Mouse (Mus musculus) forebrain, embryonic 13.5 days (tissue): Measurements from ENCODE around the gene Mmp27. TPM values are rescaled to one million over a fixed set of nuclear protein-coding genes. Genes with fewer than 3 reads are reported as not detected.

Experiments
- ATAC-seq: fragments of 200-750 bp; cut with Nextera tagmentation; 2 replicates; pipeline ENCODE4 v1.8.0; 2017
- H3K27ac ChIP-seq: fragments of 300-500 bp; sonication (generic); 2 replicates; pipeline ENCODE4 v1.5.1; 2015; ENCODE audit warnings: inconsistent platforms, mild to moderate bottlenecking, moderate library complexity
- H3K27me3 ChIP-seq: fragments of 300-500 bp; sonication (generic); 2 replicates; pipeline ENCODE4 v1.6.1; 2015; ENCODE audit warnings: mild to moderate bottlenecking, inconsistent platforms
- H3K36me3 ChIP-seq: fragments of 300-500 bp; sonication (generic); 2 replicates; pipeline ENCODE4 v1.6.1; 2015; ENCODE audit warnings: mild to moderate bottlenecking, inconsistent platforms; ENCODE audit not compliant: poor library complexity, severe bottlenecking
- H3K4me1 ChIP-seq: fragments of 300-500 bp; sonication (generic); 2 replicates; pipeline ENCODE4 v1.6.1; 2015; ENCODE audit warnings: inconsistent platforms
- H3K4me2 ChIP-seq: fragments of 300-500 bp; sonication (generic); 2 replicates; pipeline ENCODE4 v1.6.1; 2015; ENCODE audit warnings: inconsistent platforms, mild to moderate bottlenecking, moderate library complexity
- H3K4me3 ChIP-seq: fragments of 300-500 bp; sonication (generic); 2 replicates; pipeline ENCODE4 v1.5.1; 2015; ENCODE audit warnings: mild to moderate bottlenecking, inconsistent platforms
- H3K9ac ChIP-seq: fragments of 300-500 bp; sonication (generic); 2 replicates; pipeline ENCODE4 v1.6.1; 2015; ENCODE audit warnings: mild to moderate bottlenecking, inconsistent platforms
- H3K9me3 ChIP-seq: fragments of 300-500 bp; sonication (generic); replicated peaks from 2 replicates; pipeline ENCODE4 v1.6.1; 2016; ENCODE audit warnings: inconsistent platforms
- WGBS: fragments of 180-500 bp; shearing (Covaris S2); methylation state at CpG from one replicate; pipeline ENCODE4 v1.1.7; 2015; 5-methylcytosine and 5-hydroxymethylcytosine counted together
- polyA plus RNA-seq: library from polyadenylated mRNA; unstranded; fragments of >200 nt; fragmentation: Nextera tagmentation; extraction: Ambion mirVana; gene quantifications from 2 replicates; pipeline ENCODE4 v1.2.1, GENCODE M21; 2015

The Mmp27 gene
- polyA plus RNA-seq, 1 experiment from 2014 or later: not detected

DNA sequence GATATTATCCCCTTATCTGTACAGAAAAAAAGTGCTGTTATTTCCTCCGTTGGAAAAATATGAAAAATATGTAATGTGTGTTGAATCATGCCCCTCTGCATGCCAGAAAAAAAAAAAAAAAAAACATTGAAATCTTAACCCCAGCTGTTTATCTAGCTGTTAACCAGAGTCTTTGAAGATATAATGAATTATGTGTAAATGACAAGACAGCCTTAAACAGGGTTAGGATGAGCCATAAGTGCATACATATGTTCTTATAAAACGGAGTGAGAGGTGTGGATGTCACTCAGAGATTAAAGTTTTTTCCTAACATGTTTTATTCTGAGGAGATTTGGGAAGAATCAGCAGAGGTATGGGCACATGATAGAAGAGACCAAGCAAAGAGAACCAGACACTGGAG is 3.3 kb upstream of the Mmp27 start:
- WGBS: 83% methylated on average over 2 of the region's 2 CpGs
- no peak overlapping the region for H3K9ac ChIP-seq
- no peak overlapping the region for H3K4me3 ChIP-seq
- no peaks in the 10 kb centered on the region for H3K27me3 ChIP-seq
- H3K36me3 ChIP-seq: no peaks in the 10 kb centered on the region
- no peak overlapping the region for H3K4me2 ChIP-seq
- no peaks in the 10 kb centered on the region for H3K9me3 ChIP-seq
- H3K4me1 ChIP-seq: no peaks in the 10 kb centered on the region
- no peak for ATAC-seq
- no peak overlapping the region for H3K27ac ChIP-seq

DNA sequence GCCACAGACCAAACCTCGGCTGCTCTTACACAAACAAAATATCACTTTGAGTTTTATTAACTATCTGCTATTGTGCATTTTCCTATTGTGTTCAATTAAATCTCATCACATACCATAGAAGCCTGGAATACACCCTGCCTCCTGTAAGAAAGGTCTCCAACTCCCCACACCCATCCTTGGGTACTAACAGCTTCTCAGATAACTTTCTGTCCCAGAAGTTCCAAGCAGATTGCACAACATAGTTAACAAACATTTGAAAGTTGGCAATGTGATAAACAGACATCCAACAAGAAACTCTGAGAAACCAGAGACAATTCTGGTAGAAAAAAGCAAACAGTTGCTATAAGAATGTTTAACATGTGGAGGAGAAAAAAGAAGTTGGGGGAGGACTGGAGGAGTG is 711 bp upstream of the Mmp27 start:
- 91% methylated on average over 1 of the region's 1 CpGs for WGBS
- no peak overlapping the region for H3K4me3 ChIP-seq
- no peaks in the 10 kb centered on the region for H3K27me3 ChIP-seq
- H3K9ac ChIP-seq: no peak overlapping the region
- no peak overlapping the region for H3K4me2 ChIP-seq
- H3K36me3 ChIP-seq: no peaks in the 10 kb centered on the region
- no peaks in the 10 kb centered on the region for H3K9me3 ChIP-seq
- no peaks in the 10 kb centered on the region for H3K4me1 ChIP-seq
- no peak for ATAC-seq
- no peak overlapping the region for H3K27ac ChIP-seq

DNA sequence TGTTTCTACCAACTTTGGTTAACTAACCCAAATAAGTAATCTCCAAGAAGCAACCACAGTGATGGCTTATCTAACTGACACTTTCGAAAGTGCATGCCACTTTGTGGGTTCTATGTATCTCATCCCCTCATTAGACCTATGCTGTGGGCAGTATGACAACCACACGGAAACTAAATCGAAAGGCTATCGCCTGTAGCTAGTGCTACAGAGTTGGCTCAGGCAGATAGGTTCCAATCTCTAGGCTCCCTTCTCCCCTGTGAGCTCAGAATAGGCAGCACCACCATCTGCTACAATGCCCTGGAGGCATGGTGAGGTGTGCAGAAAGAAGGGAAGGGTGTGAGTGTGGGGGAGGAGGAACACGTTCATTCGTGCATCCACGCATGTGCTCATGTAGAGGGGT is 992 bp downstream of the Mmp27 start:
- H3K36me3 ChIP-seq: no peaks in the 10 kb centered on the region
- no peak overlapping the region for H3K9ac ChIP-seq
- H3K4me1 ChIP-seq: no peaks in the 10 kb centered on the region
- ATAC-seq: no peak
- WGBS: 86% methylated on average over 7 of the region's 7 CpGs
- H3K27me3 ChIP-seq: no peaks in the 10 kb centered on the region
- H3K9me3 ChIP-seq: no peaks in the 10 kb centered on the region
- H3K27ac ChIP-seq: no peak overlapping the region
- H3K4me3 ChIP-seq: no peak overlapping the region
- no peak overlapping the region for H3K4me2 ChIP-seq

- Histone ChIP-seq H3K4me2 (no peak overlapping the region), H3K27me3 (no peaks in the 10 kb centered on the region), H3K36me3 (no peaks in the 10 kb centered on the region), H3K4me1 (no peaks in the 10 kb centered on the region), H3K9ac (no peak overlapping the region), H3K4me3 (no peak overlapping the region), H3K27ac (no peak overlapping the region), H3K9me3 (no peaks in the 10 kb centered on the region)
- WGBS: 90% methylated on average over 2 of the region's 2 CpGs
- no peak for ATAC-seq
Observed at GRCm38 (mm10) chr9:7572663-7573308, 1.6 kb downstream of the Mmp27 start.

GRCm38 (mm10) chr9:7575526-7575925 is 4.3 kb downstream of the Mmp27 start:
- H3K9ac ChIP-seq: no peak overlapping the region
- no peaks in the 10 kb centered on the region for H3K27me3 ChIP-seq
- H3K9me3 ChIP-seq: no peaks in the 10 kb centered on the region
- H3K27ac ChIP-seq: no peak overlapping the region
- WGBS: 88% methylated on average over 3 of the region's 3 CpGs
- H3K4me2 ChIP-seq: no peak overlapping the region
- no peaks in the 10 kb centered on the region for H3K36me3 ChIP-seq
- ATAC-seq: no peak
- no peaks in the 10 kb centered on the region for H3K4me1 ChIP-seq
- no peak overlapping the region for H3K4me3 ChIP-seq

- Histone ChIP-seq H3K4me3 (no peak overlapping the region), H3K4me1 (no peaks in the 10 kb centered on the region), H3K4me2 (no peak overlapping the region), H3K27ac (no peak overlapping the region), H3K36me3 (no peaks in the 10 kb centered on the region), H3K9me3 (no peaks in the 10 kb centered on the region), H3K9ac (no peak overlapping the region), H3K27me3 (no peaks in the 10 kb centered on the region)
- ATAC-seq: no peak
- 92% methylated on average over 2 of the region's 2 CpGs for WGBS
Observed at GRCm38 (mm10) chr9:7577371-7577770, 6.2 kb downstream of the Mmp27 start.

DNA sequence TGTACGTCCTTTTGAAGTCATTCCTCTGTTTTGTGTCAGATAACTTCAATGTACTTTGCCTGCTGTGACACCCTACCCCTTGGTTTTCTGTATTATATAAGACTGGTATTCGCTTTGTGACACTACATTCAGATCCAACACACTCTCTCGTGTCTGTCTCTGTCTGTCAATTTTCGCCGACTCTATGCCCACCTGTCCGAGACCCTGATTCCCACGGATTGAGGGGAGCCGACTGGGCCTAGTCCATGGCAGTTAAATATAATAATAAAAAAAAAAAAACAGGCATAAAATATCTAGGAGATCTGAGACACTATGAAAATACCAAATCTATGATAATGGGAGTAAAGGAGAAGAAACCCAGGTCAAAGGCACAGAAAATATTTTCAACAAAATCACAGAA is 18.9 kb downstream of the Mmp27 start:
- H3K4me2 ChIP-seq: no peak overlapping the region
- no peak for ATAC-seq
- H3K27ac ChIP-seq: no peak overlapping the region
- H3K4me1 ChIP-seq: no peaks in the 10 kb centered on the region
- 79% methylated on average over 8 of the region's 8 CpGs for WGBS
- no peaks in the 10 kb centered on the region for H3K36me3 ChIP-seq
- no peak overlapping the region for H3K4me3 ChIP-seq
- no peak overlapping the region for H3K9ac ChIP-seq
- H3K27me3 ChIP-seq: no peaks in the 10 kb centered on the region
- H3K9me3 ChIP-seq: no peaks in the 10 kb centered on the region

- Histone ChIP-seq H3K9ac (no peak overlapping the region), H3K4me2 (no peak overlapping the region), H3K27me3 (no peaks in the 10 kb centered on the region), H3K9me3 (no peaks in the 10 kb centered on the region), H3K36me3 (no peaks in the 10 kb centered on the region), H3K27ac (no peak overlapping the region), H3K4me3 (no peak overlapping the region), H3K4me1 (no peaks in the 10 kb centered on the region)
- ATAC-seq: no peak
- WGBS: 93% methylated on average over 3 of the region's 3 CpGs
Observed at GRCm38 (mm10) chr9:7593272-7593812, 22.1 kb downstream of the Mmp27 start.

GRCm38 (mm10) chr9:7594816-7595540 is 23.8 kb downstream of the Mmp27 start:
- Histone ChIP-seq H3K9me3 (no peaks in the 10 kb centered on the region), H3K27me3 (no peaks in the 10 kb centered on the region), H3K4me1 (no peaks in the 10 kb centered on the region), H3K4me3 (peak overlapping the region; percentile 24), H3K36me3 (no peaks in the 10 kb centered on the region), H3K27ac (no peak overlapping the region), H3K9ac (0 out of 2 replicates have a peak overlapping the region, but pooled peaks have one; percentile 37), H3K4me2 (peak overlapping the region; percentile 55)
- ATAC-seq: peak; percentile 99
- WGBS: 12% methylated on average over 6 of the region's 6 CpGs

DNA sequence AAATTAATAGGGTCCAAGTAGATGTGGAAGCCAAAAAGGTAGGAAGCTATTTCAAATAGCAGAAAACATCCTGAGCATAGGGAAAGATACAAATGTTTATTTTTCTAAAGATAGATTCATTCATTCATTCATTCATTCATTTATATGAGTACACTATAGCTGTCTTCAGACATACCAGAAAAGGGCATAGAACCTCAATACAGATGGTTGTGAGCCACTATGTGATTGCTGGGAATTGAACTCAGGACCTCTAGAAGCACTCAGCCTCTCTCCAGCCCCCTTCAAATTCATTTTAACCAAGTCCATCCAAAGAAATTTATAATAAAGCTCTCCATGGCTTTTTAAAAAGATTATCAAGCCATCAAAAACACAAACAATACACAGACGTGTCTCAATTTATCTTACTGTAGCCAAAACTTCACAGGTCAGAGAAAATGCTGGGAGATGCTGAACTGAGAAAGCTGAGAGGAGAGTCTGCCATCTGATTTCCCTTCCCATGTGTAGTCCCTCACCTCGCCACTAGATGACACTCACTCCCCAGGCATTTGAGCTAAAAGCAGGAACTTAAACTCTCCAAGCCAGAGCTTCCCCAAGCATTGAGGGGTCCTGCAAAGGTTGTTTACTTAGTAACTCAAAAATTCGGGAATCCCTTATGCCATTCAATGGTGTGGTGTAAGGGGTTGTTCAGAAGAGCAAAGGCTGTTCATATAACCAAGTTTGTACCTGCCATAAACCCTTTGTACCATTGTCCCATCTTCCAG is 32.0 kb downstream of the Mmp27 start:
- Histone ChIP-seq H3K27me3 (no peaks in the 10 kb centered on the region), H3K4me1 (no peaks in the 10 kb centered on the region), H3K27ac (no peak overlapping the region), H3K4me3 (no peak overlapping the region), H3K9ac (no peak overlapping the region), H3K36me3 (no peaks in the 10 kb centered on the region), H3K4me2 (no peak overlapping the region), H3K9me3 (no peaks in the 10 kb centered on the region)
- 6% methylated on average over 3 of the region's 3 CpGs for WGBS
- ATAC-seq: peak; percentile 78

- WGBS: 86% methylated on average over 6 of the region's 6 CpGs
- no peaks in the 10 kb centered on the region for H3K9me3 ChIP-seq
- no peak for ATAC-seq
- H3K9ac ChIP-seq: no peak overlapping the region
- no peaks in the 10 kb centered on the region for H3K36me3 ChIP-seq
- H3K4me1 ChIP-seq: no peaks in the 10 kb centered on the region
- H3K4me3 ChIP-seq: no peak overlapping the region
- H3K4me2 ChIP-seq: no peak overlapping the region
- H3K27me3 ChIP-seq: no peaks in the 10 kb centered on the region
- no peak overlapping the region for H3K27ac ChIP-seq
Observed at GRCm38 (mm10) chr9:7604005-7604404, 32.8 kb downstream of the Mmp27 start.

- no peaks in the 10 kb centered on the region for H3K4me1 ChIP-seq
Observed at GRCm38 (mm10) chr9:7605638-7606037, 34.4 kb downstream of the Mmp27 start.

More at GRCm38 (mm10) chr9:7605638-7606037, 34.4 kb downstream of the Mmp27 start:
- H3K9ac ChIP-seq: no peak overlapping the region
- ATAC-seq: no peak
- peaks cover 3% of the 10 kb centered on the region; the same call in 1 of the 2 replicates for H3K9me3 ChIP-seq
- H3K36me3 ChIP-seq: no peaks in the 10 kb centered on the region
- WGBS: 89% methylated on average over 12 of the region's 12 CpGs
- H3K4me3 ChIP-seq: no peak overlapping the region
- H3K27me3 ChIP-seq: no peaks in the 10 kb centered on the region
- H3K4me2 ChIP-seq: no peak overlapping the region
- H3K27ac ChIP-seq: no peak overlapping the region
